Mouse (Mus musculus): ENCODE measurements at regions not wholly inside any gene's neighbourhood (a gene's known extent, or its start where the extent isn't known, plus 50 kb on each side); places are given as distances from the start of the nearest gene placed in this dataset.

DNA sequence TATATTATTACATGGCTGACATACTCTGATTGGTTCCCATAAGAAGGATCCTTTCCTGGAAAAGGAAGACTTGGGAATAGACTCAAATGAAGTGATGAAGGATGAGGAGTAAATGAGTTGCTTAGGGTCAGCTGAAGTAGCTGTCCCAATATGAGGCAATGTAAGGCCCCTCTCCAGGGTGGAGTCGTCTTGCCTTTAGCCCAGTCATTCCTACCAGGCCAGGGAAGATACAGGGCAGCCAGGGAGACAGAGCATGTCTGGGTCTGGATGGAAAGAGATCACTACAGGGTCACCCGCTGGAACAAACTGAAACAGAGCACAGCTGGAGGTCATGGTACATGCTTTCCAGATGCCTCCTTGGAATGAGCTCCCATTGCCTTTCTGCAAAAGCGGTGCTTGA is 364.2 kb downstream of the Osr1 start:
- DNase-seq = no peak

GRCm38 (mm10) chr12:9941357-9941756 is 371.4 kb downstream of the Osr1 start:
- no peak for DNase-seq

DNA sequence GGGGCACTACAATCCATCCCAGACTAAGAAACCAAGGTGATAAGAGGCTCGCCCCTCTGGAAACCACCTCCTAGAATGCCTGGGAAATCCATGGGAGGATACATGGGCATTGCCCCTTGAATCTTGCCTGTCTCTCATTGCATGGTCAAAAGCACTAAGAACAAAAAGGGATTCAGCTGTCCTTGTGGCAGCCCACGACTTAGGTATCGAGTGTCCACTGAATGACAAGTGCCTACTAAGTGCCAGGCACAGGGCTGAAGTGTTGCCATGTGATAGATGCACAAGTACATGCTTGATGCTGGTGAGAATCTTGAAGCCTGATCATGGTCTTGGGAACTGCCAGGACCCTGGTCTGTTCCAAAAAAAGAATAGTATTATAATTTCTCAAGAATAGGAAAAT is 371.9 kb downstream of the Osr1 start:
- no peak for DNase-seq

DNA sequence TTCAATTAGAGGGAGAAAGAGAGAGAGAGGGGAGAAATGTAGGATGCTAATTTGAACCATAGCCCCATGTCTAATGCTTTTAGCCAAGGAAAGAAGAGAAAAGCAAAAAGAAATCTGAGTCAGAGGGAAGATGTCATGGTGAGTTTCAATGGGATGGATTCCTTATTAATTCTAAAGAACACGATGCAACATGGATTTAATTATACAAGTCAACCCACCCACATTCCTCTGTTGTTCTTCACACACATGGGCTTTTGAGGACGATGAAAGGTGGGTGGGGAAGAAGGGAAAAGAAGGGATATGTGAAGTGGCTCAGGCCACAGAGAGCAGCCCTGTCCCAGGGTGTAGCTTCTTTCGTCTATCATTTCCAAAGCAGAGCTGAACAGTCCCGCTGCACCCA is 378.9 kb downstream of the Osr1 start:
- no peak for DNase-seq

- no peak for DNase-seq
Observed at GRCm38 (mm10) chr12:9952372-9952771, 382.5 kb downstream of the Osr1 start.

- no peak for DNase-seq
Observed at GRCm38 (mm10) chr12:9954178-9954888, 384.4 kb downstream of the Osr1 start.

- no peak for DNase-seq
Observed at GRCm38 (mm10) chr12:9969390-9969789, 399.5 kb downstream of the Osr1 start.

DNA sequence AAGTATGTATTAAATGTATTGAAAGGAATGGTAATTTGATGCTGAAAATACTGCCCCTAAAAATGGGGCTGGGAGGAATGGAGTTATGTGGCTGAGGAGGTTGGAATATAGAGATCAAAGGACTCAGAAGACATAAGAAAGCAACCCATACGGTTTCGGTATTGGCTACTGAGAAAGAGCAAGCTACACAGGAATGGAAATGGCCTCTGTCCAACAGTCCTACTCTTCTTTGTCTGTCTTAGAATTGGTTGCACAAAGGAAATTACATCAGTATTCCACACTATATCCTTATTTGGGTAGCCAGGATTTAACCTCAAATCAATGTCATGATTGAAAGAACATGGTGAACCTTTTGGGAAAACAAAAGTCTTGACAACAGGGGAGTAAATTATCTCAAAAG is 399.0 kb upstream of the Nt5c1b start:
- no peak for DNase-seq

DNA sequence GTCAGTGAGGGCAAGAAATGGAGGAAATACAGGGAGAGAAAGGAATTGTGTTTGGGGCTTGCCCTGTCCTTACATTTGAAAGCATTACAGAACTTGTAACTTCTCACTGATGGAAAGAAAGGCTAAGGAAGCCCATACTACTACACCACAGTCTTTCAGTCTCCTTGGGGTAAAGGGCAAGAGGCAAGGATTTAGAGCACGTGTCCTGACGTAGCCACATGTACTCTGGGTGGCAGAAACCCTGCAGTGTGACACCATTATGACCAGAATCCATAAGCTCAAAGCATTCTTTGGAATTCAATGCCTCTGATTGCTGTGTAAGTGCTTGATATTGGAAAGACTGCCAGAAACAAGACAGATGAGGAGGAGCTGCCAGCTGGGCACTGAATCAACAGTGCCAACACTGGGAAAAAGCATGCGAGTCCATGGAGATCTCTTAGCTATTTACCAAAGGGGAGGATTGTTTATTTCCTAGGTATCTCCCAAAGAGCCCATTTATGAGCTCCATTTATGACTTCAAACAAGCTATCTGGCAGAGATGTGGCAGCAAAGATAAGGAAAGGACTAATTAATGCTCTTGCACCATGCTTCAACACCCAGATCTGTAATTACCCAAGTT is 391.2 kb upstream of the Nt5c1b start:
- no peak for DNase-seq

DNA sequence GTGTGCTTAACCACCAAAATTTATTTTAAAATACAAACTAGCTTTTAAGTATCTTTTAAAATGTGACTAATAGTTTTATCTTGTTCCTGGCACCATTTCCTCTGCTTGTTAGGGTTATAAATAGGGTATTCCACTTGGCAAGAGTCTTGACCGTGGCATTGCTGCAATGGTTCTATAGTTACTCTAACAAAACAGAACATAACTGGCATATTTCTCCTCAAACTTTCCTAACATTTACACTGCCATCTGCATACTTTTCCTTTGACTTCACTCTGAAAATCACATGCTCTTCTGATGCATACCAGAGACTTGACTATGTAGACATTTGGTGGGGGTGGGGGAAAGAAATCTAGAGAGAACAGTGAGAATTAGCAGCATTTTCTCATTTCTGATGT is 390.7 kb upstream of the Nt5c1b start:
- no peak for DNase-seq

DNA sequence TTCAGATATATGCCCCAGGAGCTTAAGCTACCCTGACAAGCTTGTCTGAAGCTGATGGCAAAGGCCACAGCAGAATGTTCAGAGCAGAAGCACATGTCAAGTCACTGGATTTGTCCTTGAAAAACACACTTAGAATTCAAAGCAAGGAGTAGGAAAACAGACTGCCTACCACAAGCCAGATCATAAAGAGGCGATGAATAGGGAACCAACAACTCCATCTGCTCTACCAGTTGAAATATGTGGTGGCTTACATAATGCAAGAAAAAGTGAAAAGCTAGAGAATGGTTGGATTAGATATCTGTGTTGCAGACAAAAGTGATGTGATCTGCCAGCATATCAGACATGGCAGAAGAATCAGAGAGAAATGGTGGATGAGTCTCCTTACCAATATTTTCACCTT is 378.5 kb upstream of the Nt5c1b start:
- no peak for DNase-seq

- DNase-seq = no peak
Observed at GRCm38 (mm10) chr12:9995670-9996069, 374.1 kb upstream of the Nt5c1b start.

DNA sequence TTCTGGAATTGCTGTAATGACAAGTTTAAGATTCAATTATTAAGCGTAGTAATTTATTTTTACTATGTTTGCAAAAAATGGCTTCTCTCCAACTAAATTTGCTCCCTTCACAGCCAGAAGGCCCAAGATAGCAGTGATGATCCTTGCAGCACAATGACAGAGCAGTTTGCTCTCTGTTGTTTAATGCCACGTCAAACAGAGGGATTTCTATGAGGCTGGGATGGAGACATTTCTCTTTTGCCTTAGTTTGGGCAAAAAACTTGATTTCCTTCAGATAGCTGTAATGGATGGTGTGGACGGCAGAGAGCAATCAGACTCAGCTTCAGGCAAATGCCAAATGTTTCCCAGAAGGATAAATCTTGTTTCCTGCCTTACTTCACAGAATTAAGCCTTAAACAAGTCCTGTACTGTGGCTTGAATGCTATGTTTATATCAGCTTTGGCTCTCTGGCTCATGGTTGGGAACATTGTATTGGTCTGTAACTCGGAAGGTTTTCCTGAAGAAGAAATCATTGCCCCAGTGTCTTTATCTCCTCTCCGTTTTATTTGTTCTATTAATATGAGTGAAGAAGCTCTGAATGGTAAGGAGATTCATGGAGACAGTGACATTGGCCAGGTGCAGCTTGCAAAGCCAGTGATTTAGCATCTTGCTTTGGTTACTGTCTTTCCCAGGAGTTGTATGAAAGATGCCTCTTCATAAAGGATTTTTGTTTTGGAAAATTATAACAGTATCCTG is 373.2 kb upstream of the Nt5c1b start:
- DNase-seq = no peak

DNA sequence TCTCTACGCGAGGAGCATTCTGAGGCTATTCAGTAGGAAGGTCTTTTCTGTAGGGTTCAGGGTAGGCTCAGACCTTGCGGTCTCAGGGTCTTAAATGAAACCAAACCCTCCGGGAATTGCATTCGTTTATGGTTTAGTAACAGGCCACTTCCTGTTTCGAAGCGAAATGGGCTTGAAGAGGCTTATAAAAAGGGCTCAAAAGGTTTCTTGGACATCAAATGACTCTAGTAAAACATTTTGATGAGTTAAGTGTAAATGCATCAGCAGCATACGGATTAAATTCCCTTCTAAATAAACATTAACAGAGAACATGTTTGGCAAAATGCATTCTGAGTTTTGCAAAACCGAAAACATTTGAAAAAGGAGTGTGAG is 372.6 kb upstream of the Nt5c1b start:
- DNase-seq = no peak

- no peak for DNase-seq
Observed at GRCm38 (mm10) chr12:9997571-9997970, 372.2 kb upstream of the Nt5c1b start.

DNA sequence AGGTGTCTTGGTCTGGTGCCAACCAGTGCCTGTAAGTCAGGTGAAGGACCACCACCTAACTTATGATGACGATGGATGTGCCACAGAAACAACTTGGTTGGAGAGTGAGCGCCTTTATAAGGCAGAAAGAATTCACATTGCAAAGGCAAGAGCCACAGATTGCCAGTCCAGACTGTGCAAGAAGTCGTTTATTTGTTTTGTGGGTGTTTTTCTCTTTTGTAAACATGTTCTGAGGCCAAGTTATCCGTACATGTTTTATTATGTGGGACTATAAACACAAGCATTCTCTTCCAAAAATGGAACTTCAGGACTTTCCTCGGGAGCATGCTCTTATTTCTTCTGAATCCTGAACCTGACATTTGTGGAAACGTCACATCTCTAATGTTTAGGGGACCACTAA is 369.8 kb upstream of the Nt5c1b start:
- DNase-seq = no peak

- DNase-seq = no peak
Observed at GRCm38 (mm10) chr12:10008473-10008872, 361.3 kb upstream of the Nt5c1b start.

GRCm38 (mm10) chr12:10016710-10017581 is 352.8 kb upstream of the Nt5c1b start:
- DNase-seq = no peak

DNA sequence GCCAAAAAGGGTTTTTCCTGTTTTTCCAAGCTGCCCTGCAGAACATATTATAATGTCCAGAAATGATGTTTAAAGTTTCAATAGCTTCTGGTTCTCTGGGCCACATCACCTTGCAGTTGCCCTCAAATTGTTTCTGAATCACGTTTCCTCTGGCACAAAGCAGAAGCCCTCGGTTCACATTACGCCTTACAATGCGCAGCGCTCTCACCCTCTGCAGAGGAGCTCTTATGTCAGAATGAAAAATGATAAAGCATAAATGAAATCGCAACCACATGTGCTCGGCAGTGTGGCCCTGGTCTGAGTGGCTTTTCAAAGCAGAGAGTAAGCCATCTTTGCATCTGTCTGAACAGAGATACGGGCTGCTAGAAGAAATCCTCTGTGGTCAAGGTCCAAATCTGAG is 334.3 kb upstream of the Nt5c1b start:
- DNase-seq = no peak

- no peak for DNase-seq
Observed at GRCm38 (mm10) chr12:10062006-10062514, 307.7 kb upstream of the Nt5c1b start.

DNA sequence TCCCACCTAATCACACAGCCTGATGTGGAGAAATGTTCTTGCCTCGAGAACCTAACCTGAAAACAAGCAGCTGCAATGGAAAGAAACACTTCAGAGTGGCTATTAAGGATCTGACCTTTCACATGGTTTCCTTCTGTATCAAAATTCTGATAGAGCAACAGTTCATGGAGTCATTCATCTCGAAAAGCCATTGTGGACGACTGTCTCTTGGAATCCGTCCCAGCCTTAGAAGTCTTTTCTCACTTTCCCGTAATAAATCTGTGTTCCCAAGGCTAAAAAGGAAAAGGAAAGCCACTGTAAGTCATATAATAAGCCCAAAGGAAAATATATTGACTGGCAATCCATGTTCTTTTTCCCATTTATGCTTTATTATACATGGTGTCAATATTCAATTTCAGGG is 291.4 kb upstream of the Nt5c1b start:
- DNase-seq = no peak

DNA sequence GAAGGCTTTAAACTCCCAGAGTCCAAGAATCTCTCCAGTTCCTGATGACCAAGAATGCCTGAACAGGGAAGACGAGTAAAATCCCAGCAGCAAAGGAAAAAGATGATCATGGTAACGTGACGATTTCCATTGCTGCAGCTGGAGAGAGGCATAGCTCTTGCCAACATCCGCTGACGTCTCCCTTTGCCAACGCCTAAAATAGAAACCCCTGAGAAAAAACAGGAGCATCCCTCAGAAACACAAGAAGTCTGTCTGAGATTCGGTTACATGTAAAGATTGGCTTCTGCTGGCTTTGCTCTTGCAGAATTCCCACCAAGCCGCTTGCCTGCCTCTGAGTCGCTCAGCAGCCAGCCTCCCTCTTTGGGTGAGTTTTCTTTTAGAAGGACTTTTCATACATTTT is 290.3 kb upstream of the Nt5c1b start:
- DNase-seq = no peak

DNA sequence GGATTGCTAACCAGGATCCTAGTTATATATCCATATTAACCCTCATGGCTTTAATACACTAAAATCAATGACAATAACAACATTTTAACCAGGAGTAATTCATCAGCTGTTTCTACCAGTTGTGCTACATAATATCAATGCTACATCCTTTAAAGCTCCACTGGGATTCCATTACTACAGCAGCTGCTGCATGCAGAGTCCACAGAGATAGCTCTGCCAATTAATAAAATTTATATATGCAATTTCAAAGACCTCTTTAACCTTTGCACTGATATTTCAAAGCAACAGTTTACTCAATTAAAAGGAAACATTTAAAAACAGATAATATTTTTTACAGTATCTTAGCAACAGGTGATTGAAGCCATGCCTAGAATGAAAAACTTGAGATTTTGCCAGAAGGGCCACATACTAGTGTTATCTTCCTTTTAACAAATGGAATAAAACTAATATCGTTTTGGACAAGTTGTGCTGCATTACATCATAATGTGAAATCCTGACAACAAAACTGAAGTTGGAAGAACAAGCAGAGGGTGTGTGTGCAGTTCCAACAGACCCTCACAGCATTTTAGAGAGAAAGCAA is 256.8 kb upstream of the Nt5c1b start:
- no peak for DNase-seq

Data from cerebellum, postnatal 25 days (tissue).